ENCODE assay signal across 19 mouse cellular contexts in genomic region chr2:142940899-142941642, GRCm38 (mm10). TPM values are rescaled to one million over a fixed set of nuclear protein-coding genes. Genes with fewer than 3 reads are reported as not detected.
DNase-seq lines count a peak whose midpoint lies in the region; ATAC-seq and TF ChIP-seq lines count a peak whose summit lies in the region.
"Had no signal": no experiment of that assay in that cellular context is flagged by ENCODE, and none has a peak within 500 bp of the region (broad histone marks: within the 10 kb centered on the region; RNA-seq: fewer than 3 reads in every experiment).

No protein-coding gene starts in this region.

- H3K36me3 ChIP-seq in kidney, embryonic 15.5 days: no peaks in the 10 kb centered on the region
- no peaks in the 10 kb centered on the region for H3K36me3 ChIP-seq in midbrain, embryonic 14.5 days (ENCODE audit: control insufficient read depth, insufficient read depth, low read length)
- H3K36me3 ChIP-seq in midbrain, embryonic 10.5 days: no peaks in the 10 kb centered on the region
- no peaks in the 10 kb centered on the region for H3K36me3 ChIP-seq in hindbrain, postnatal 0 days (ENCODE audit: insufficient read depth, low read length)
- H3K36me3 ChIP-seq: embryonic facial prominence, embryonic 10.5 days; heart, embryonic 10.5 days had no signal

- WGBS in kidney, embryonic 15.5 days: 24% methylated on average over 6 of the region's 6 CpGs
- WGBS in midbrain, embryonic 14.5 days: 49% methylated on average over 6 of the region's 6 CpGs
- WGBS in midbrain, embryonic 10.5 days: 71% methylated on average over 6 of the region's 6 CpGs
- 49% methylated on average over 6 of the region's 6 CpGs for WGBS in hindbrain, postnatal 0 days

- no peaks in the 10 kb centered on the region for H3K27me3 ChIP-seq in kidney, embryonic 15.5 days
- no peaks in the 10 kb centered on the region for H3K27me3 ChIP-seq in midbrain, embryonic 14.5 days (ENCODE audit: control insufficient read depth, insufficient read depth, low read length)
- no peaks in the 10 kb centered on the region for H3K27me3 ChIP-seq in midbrain, embryonic 10.5 days (ENCODE audit: low read depth, poor library complexity, severe bottlenecking)
- H3K27me3 ChIP-seq in hindbrain, postnatal 0 days (ENCODE audit: insufficient read depth, low read length): no peaks in the 10 kb centered on the region

- no peak overlapping the region for H3K27ac ChIP-seq in kidney, embryonic 15.5 days
- H3K27ac ChIP-seq in midbrain, embryonic 14.5 days (replicated peaks; ENCODE audit: low read depth, low read length): no peak overlapping the region
- H3K27ac ChIP-seq in midbrain, embryonic 10.5 days (replicated peaks): no peak overlapping the region
- no peak overlapping the region for H3K27ac ChIP-seq in hindbrain, postnatal 0 days
- H3K27ac ChIP-seq: embryonic facial prominence, embryonic 10.5 days; heart, embryonic 10.5 days; macrophage had no signal

- peak; percentile 92 for ATAC-seq in kidney, embryonic 15.5 days (replicated peaks; ENCODE audit: low FRiP score)
- ATAC-seq in midbrain, embryonic 14.5 days (ENCODE audit: low FRiP score, low TSS enrichment): no peak
- ATAC-seq in hindbrain, postnatal 0 days: peak; percentile 59
- ATAC-seq: CD4-positive, CD25-positive, alpha-beta regulatory T cell, adult 4 months had no signal

- no peak for TF ChIP-seq CTCF in hindbrain, postnatal 0 days (IDR thresholded peaks at IDR 0.05; ENCODE audit: low read depth)

- H3K4me3 ChIP-seq in kidney, embryonic 15.5 days (replicated peaks): no peak overlapping the region
- H3K4me3 ChIP-seq in midbrain, embryonic 14.5 days (replicated peaks; ENCODE audit: low read depth, low read length): no peak overlapping the region
- no peak overlapping the region for H3K4me3 ChIP-seq in midbrain, embryonic 10.5 days
- H3K4me3 ChIP-seq in hindbrain, postnatal 0 days (ENCODE audit: low read length): no peak overlapping the region
- H3K4me3 ChIP-seq: embryonic facial prominence, embryonic 10.5 days; erythroblast, embryonic 14.5 days; heart, embryonic 10.5 days had no signal

- DNase-seq in kidney, postnatal 25 days: no peak
- peak; percentile 11 for DNase-seq in midbrain, embryonic 14.5 days
- no peak for DNase-seq in midbrain, embryonic 10.5 days (ENCODE audit: low spot score)
- peak; percentile 7 for DNase-seq in hindbrain, postnatal 0 days (ENCODE audit: low spot score)
- peak; percentile 37 for DNase-seq in retina, postnatal 1 day
- no peak for DNase-seq in yolk sac, embryonic 10.5 days (ENCODE audit: low spot score)
- DNase-seq: adrenal gland, postnatal 10 days; cerebellum, adult 8-10 months; gastrocnemius, postnatal 25 days; heart, postnatal 4 days; liver; lung, adult 18-20 months; thymus, adult 2 months had no signal

- H3K4me2 ChIP-seq in kidney, embryonic 15.5 days: no peak overlapping the region
- no peak overlapping the region for H3K4me2 ChIP-seq in midbrain, embryonic 14.5 days (ENCODE audit: low read length)
- no peak overlapping the region for H3K4me2 ChIP-seq in hindbrain, postnatal 0 days (ENCODE audit: low read depth, low read length)

- peaks cover 13% of the 10 kb centered on the region for H3K4me1 ChIP-seq in kidney, embryonic 15.5 days
- no peaks in the 10 kb centered on the region for H3K4me1 ChIP-seq in midbrain, embryonic 14.5 days (ENCODE audit: control insufficient read depth, insufficient read depth, low read length)
- no peaks in the 10 kb centered on the region for H3K4me1 ChIP-seq in midbrain, embryonic 10.5 days
- H3K4me1 ChIP-seq in hindbrain, postnatal 0 days (ENCODE audit: insufficient read depth, low read length): no peaks in the 10 kb centered on the region
- H3K4me1 ChIP-seq: embryonic facial prominence, embryonic 10.5 days; heart, embryonic 10.5 days had no signal

- no peaks in the 10 kb centered on the region for H3K9me3 ChIP-seq in kidney, embryonic 15.5 days (replicated peaks)
- no peaks in the 10 kb centered on the region for H3K9me3 ChIP-seq in midbrain, embryonic 14.5 days (ENCODE audit: control insufficient read depth, low read length)
- H3K9me3 ChIP-seq in midbrain, embryonic 10.5 days (replicated peaks): no peaks in the 10 kb centered on the region
- H3K9me3 ChIP-seq in hindbrain, postnatal 0 days (ENCODE audit: low read length): no peaks in the 10 kb centered on the region
- H3K9me3 ChIP-seq: embryonic facial prominence, embryonic 10.5 days; heart, embryonic 10.5 days had no signal

- no peak overlapping the region for H3K9ac ChIP-seq in kidney, embryonic 15.5 days
- no peak overlapping the region for H3K9ac ChIP-seq in midbrain, embryonic 14.5 days (replicated peaks; ENCODE audit: low read length)
- no peak overlapping the region for H3K9ac ChIP-seq in hindbrain, postnatal 0 days (replicated peaks; ENCODE audit: low read length)

RNA-seq across cellular contexts. Expression of gene Kif16b, which starts 39.7 kb away (rescaled TPM):
- 15.1 and 17.0 TPM in 2 replicates for polyA plus RNA-seq in kidney, embryonic 15.5 days (2015; fragmentation: Nextera tagmentation; extraction: Ambion mirVana)
- polyA plus RNA-seq in midbrain, embryonic 14.5 days (2014; fragmentation: Nextera tagmentation; extraction: Ambion mirVana): 3.7 and 4.1 TPM in 2 replicates
- 5.2 and 6.1 TPM in 2 replicates for polyA plus RNA-seq in midbrain, embryonic 10.5 days (2016; fragmentation: Nextera tagmentation; extraction: Ambion mirVana)
- 4.7 and 10.0 TPM in 2 replicates for total RNA-seq in hindbrain, postnatal 0 days (2014; rRNA removed)
- polyA plus RNA-seq in hindbrain, postnatal 0 days (2015; fragmentation: Nextera tagmentation; extraction: Ambion mirVana): 3.0 and 3.2 TPM in 2 replicates

Comparison
In these comparisons a context has a peak if more than half of its experiments do, and no peak if none do; other contexts are left out.
1. DNase-seq: peak in midbrain, embryonic 14.5 days (single experiment), hindbrain, postnatal 0 days (single experiment) and retina, postnatal 1 day (single experiment); none in kidney, postnatal 25 days (0 of 2), midbrain, embryonic 10.5 days (single experiment) and yolk sac, embryonic 10.5 days (single experiment).